Mouse (Mus musculus): ENCODE measurements around the gene Tmprss15.

The Tmprss15 gene

DNA sequence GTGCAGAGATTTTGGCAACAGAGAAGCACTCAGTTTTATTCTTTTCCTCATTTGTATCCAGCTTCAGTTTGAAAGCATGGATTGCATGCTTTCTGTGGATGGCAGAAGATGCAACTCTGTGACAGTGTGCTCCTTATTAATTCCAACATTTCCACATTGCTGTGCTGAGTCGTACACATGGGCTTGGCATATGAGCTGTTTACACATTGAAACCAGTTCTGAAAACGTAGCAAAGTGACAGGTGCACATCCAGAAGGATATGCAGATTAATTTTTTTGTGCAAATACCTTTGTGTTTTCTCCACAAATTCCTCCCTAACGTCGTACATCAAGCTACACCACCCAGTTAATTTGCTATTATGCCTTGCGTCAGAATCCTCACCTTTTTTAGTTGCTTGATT lies 168.3 kb downstream of the Tmprss15 start:
- no peak for DNase-seq (ENCODE audit: low spot score in 2 of 2)
